Mouse (Mus musculus) heart, postnatal 0 days (tissue): ENCODE measurements at regions not wholly inside any gene's neighbourhood (a gene's known extent, or its start where the extent isn't known, plus 50 kb on each side); places are given as distances from the start of the nearest gene placed in this dataset.

Experiments used
- ATAC-seq: fragments of 200-750 bp; cut with Nextera tagmentation; 2 replicates; pipeline ENCODE4 v1.8.0; 2017; ENCODE audit warnings: low read depth, moderate number of reproducible peaks, moderate library complexity; ENCODE audit not compliant: insufficient read depth
- DNase-seq: peaks from one replicate; pipeline ENCODE4 v3.0.0-alpha.2; 2016; ENCODE audit warnings: low spot score
- H3K27ac ChIP-seq: fragments of 300-500 bp; sonication (generic); 2 replicates; pipeline ENCODE4 v1.5.1; 2014; ENCODE audit warnings: low read depth, mild to moderate bottlenecking
- H3K27me3 ChIP-seq: fragments of 300-500 bp; sonication (generic); 2 replicates; pipeline ENCODE4 v1.6.1; 2014; ENCODE audit warnings: low read length, mixed read lengths; ENCODE audit not compliant: control insufficient read depth, insufficient read depth
- H3K36me3 ChIP-seq: fragments of 300-500 bp; sonication (generic); replicated peaks from 2 replicates; pipeline ENCODE4 v1.6.1; 2014; ENCODE audit warnings: low read length, mixed read lengths; ENCODE audit not compliant: control insufficient read depth, insufficient read depth
- H3K4me1 ChIP-seq: fragments of 300-500 bp; sonication (generic); 2 replicates; pipeline ENCODE4 v1.6.1; 2014; ENCODE audit warnings: antibody characterized with exemption; ENCODE audit not compliant: control insufficient read depth, insufficient read depth
- H3K4me2 ChIP-seq: fragments of 300-500 bp; sonication (generic); 2 replicates; pipeline ENCODE4 v1.6.1; 2014; ENCODE audit warnings: low read depth, mild to moderate bottlenecking, low read length, moderate library complexity
- H3K4me3 ChIP-seq: fragments of 300-500 bp; sonication (generic); 2 replicates; pipeline ENCODE4 v1.5.1; 2014; ENCODE audit warnings: low read depth, low read length
- H3K9ac ChIP-seq: fragments of 300-500 bp; sonication (generic); replicated peaks from 2 replicates; pipeline ENCODE4 v1.6.1; 2014; ENCODE audit warnings: low read depth, low read length, mixed read lengths
- H3K9me3 ChIP-seq: fragments of 300-500 bp; sonication (generic); replicated peaks from 2 replicates; pipeline ENCODE4 v1.6.1; 2016; ENCODE audit warnings: low read length; ENCODE audit not compliant: control insufficient read depth
- CTCF ChIP-seq: IDR thresholded peaks from 2 replicates; pipeline ENCODE4 v1.5.1; 2016; ENCODE audit warnings: antibody characterized with exemption, control low read depth, low read depth
- EP300 ChIP-seq: IDR thresholded peaks from 2 replicates; pipeline ENCODE4 v1.6.1; 2016; ENCODE audit warnings: antibody characterized with exemption, low read depth
- WGBS: fragments of 180-500 bp; shearing (Covaris S2); extraction: QIAGEN DNeasy Blood & Tissue Kit; methylation state at CpG from one replicate; pipeline ENCODE4 v1.1.7; 2014; 5-methylcytosine and 5-hydroxymethylcytosine counted together

GRCm38 (mm10) chr5:112053600-112054155 is 198.6 kb downstream of the Cryba4 start:
- Histone ChIP-seq H3K4me3 (no peak overlapping the region), H3K9me3 (no peaks in the 10 kb centered on the region), H3K4me1 (no peaks in the 10 kb centered on the region), H3K27me3 (peaks cover 10% of the 10 kb centered on the region; the same call in 1 of the 2 replicates), H3K4me2 (no peak overlapping the region), H3K36me3 (no peaks in the 10 kb centered on the region), H3K9ac (no peak overlapping the region), H3K27ac (no peak overlapping the region)
- TF ChIP-seq CTCF = no peak
- TF ChIP-seq EP300 = no peak
- 72% methylated on average over 5 of the region's 5 CpGs for WGBS
- DNase-seq = no peak
- no peak for ATAC-seq

GRCm38 (mm10) chr5:112055018-112055417 is 197.3 kb downstream of the Cryba4 start:
- Histone ChIP-seq H3K36me3 (no peaks in the 10 kb centered on the region), H3K9me3 (no peaks in the 10 kb centered on the region), H3K9ac (no peak overlapping the region), H3K4me3 (no peak overlapping the region), H3K4me1 (no peaks in the 10 kb centered on the region), H3K27me3 (peaks cover 10% of the 10 kb centered on the region; the same call in 1 of the 2 replicates), H3K27ac (no peak overlapping the region), H3K4me2 (no peak overlapping the region)
- no peak for DNase-seq
- no peak for ATAC-seq
- WGBS = 53% methylated on average over 4 of the region's 4 CpGs
- no peak for TF ChIP-seq CTCF
- no peak for TF ChIP-seq EP300

- Histone ChIP-seq H3K36me3 (no peaks in the 10 kb centered on the region), H3K4me3 (no peak overlapping the region), H3K4me2 (no peak overlapping the region), H3K27me3 (no peaks in the 10 kb centered on the region), H3K4me1 (no peaks in the 10 kb centered on the region), H3K27ac (no peak overlapping the region), H3K9ac (no peak overlapping the region), H3K9me3 (no peaks in the 10 kb centered on the region)
- WGBS = 80% methylated on average over 13 of the region's 13 CpGs
- ATAC-seq (no peak), DNase-seq (no peak)
- TF ChIP-seq CTCF (no peak), EP300 (no peak)
These were observed 182.4 kb downstream of the Cryba4 start for GRCm38 (mm10) chr5:112069917-112070316.

- Histone ChIP-seq H3K27me3 (no peaks in the 10 kb centered on the region), H3K36me3 (no peaks in the 10 kb centered on the region), H3K9me3 (no peaks in the 10 kb centered on the region), H3K4me1 (no peaks in the 10 kb centered on the region), H3K27ac (no peak overlapping the region), H3K4me3 (no peak overlapping the region), H3K9ac (no peak overlapping the region), H3K4me2 (no peak overlapping the region)
- 60% methylated on average over 4 of the region's 4 CpGs for WGBS
- ATAC-seq = no peak
- TF ChIP-seq CTCF = no peak
- no peak for TF ChIP-seq EP300
- no peak for DNase-seq
These were observed 179.9 kb downstream of the Cryba4 start for GRCm38 (mm10) chr5:112072456-112072855.

GRCm38 (mm10) chr5:112077097-112077496 is 175.2 kb downstream of the Cryba4 start:
- Histone ChIP-seq H3K9ac (no peak overlapping the region), H3K27me3 (no peaks in the 10 kb centered on the region), H3K4me1 (no peaks in the 10 kb centered on the region), H3K27ac (no peak overlapping the region), H3K4me2 (no peak overlapping the region), H3K4me3 (no peak overlapping the region), H3K36me3 (no peaks in the 10 kb centered on the region), H3K9me3 (no peaks in the 10 kb centered on the region)
- TF ChIP-seq CTCF = no peak
- TF ChIP-seq EP300 = no peak
- ATAC-seq (no peak), DNase-seq (no peak)
- WGBS = 62% methylated on average over 14 of the region's 14 CpGs

- ATAC-seq (no peak), DNase-seq (no peak)
- Histone ChIP-seq H3K9me3 (no peaks in the 10 kb centered on the region), H3K4me3 (no peak overlapping the region), H3K4me2 (no peak overlapping the region), H3K27me3 (no peaks in the 10 kb centered on the region), H3K27ac (no peak overlapping the region), H3K9ac (no peak overlapping the region), H3K4me1 (no peaks in the 10 kb centered on the region), H3K36me3 (no peaks in the 10 kb centered on the region)
- TF ChIP-seq EP300 (no peak), CTCF (no peak; the same call in 1 of the 2 replicates)
- 76% methylated on average over 19 of the region's 19 CpGs for WGBS
These were observed 174.3 kb downstream of the Cryba4 start for GRCm38 (mm10) chr5:112077840-112078600.
